Mouse (Mus musculus) forebrain, embryonic 11.5 days (tissue): ENCODE measurements around the gene Rnf157. TPM values are rescaled to one million over a fixed set of nuclear protein-coding genes. Genes with fewer than 3 reads are reported as not detected.
A peak's percentile ranks its signal among the peaks of the same experiment; 100 is the strongest.

Experiments used
- ATAC-seq: fragments of 200-750 bp; cut with Nextera tagmentation; replicated peaks from 2 replicates; pipeline ENCODE4 v1.8.0; 2017; ENCODE audit warnings: moderate TSS enrichment; ENCODE audit not compliant: low FRiP score
- DNase-seq: peaks from one replicate; pipeline ENCODE4 v3.0.0-alpha.2; 2017; ENCODE audit warnings: low spot score
- H3K27ac ChIP-seq: fragments of 300-500 bp; sonication (generic); 2 replicates; pipeline ENCODE4 v1.5.1; 2014; ENCODE audit warnings: low read depth, low read length
- H3K27me3 ChIP-seq: fragments of 300-500 bp; sonication (generic); 2 replicates; pipeline ENCODE4 v1.6.1; 2014; ENCODE audit warnings: mild to moderate bottlenecking, low read length, mixed read lengths; ENCODE audit not compliant: control insufficient read depth, insufficient read depth
- H3K36me3 ChIP-seq: fragments of 300-500 bp; sonication (generic); 2 replicates; pipeline ENCODE4 v1.6.1; 2014; ENCODE audit warnings: mild to moderate bottlenecking, low read length, moderate library complexity, mixed read lengths; ENCODE audit not compliant: control insufficient read depth, insufficient read depth
- H3K4me1 ChIP-seq: fragments of 300-500 bp; sonication (generic); replicated peaks from 2 replicates; pipeline ENCODE4 v1.6.1; 2014; ENCODE audit warnings: low read length, mixed read lengths; ENCODE audit not compliant: control insufficient read depth, insufficient read depth
- H3K4me2 ChIP-seq: fragments of 300-500 bp; sonication (generic); 2 replicates; pipeline ENCODE4 v1.6.1; 2014; ENCODE audit warnings: low read depth, mild to moderate bottlenecking, low read length, moderate library complexity, mixed read lengths; ENCODE audit not compliant: severe bottlenecking
- H3K4me3 ChIP-seq: fragments of 300-500 bp; sonication (generic); 2 replicates; pipeline ENCODE4 v1.5.1; 2014; ENCODE audit warnings: low read depth, low read length
- H3K9ac ChIP-seq: fragments of 300-500 bp; sonication (generic); 2 replicates; pipeline ENCODE4 v1.6.1; 2014; ENCODE audit warnings: low read length
- H3K9me3 ChIP-seq: fragments of 300-500 bp; sonication (generic); 2 replicates; pipeline ENCODE4 v1.6.1; 2016; ENCODE audit warnings: low read length, mixed read lengths; ENCODE audit not compliant: control insufficient read depth
- WGBS: fragments of 180-500 bp; shearing (Covaris S2); extraction: QIAGEN DNeasy Blood & Tissue Kit; methylation state at CpG from one replicate; pipeline ENCODE4 v1.1.7; 2014; 5-methylcytosine and 5-hydroxymethylcytosine counted together
- polyA plus RNA-seq: library from polyadenylated mRNA; unstranded; fragments of >200 nt; fragmentation: Nextera tagmentation; extraction: Ambion mirVana; gene quantifications from 2 replicates; pipeline ENCODE4 v1.2.1, GENCODE M21; 2014

Gene Rnf157
- polyA plus RNA-seq, 1 experiment from 2014 or later: 25.0 TPM

GRCm38 (mm10) chr11:116435992-116436724 lies 23.3 kb upstream of the Rnf157 start:
- ATAC-seq: no peak
- H3K4me2 ChIP-seq: peak overlapping the region; percentile 84; the same call in 1 of the 2 replicates
- no peak for DNase-seq
- peak overlapping the region; percentile 35 for H3K9ac ChIP-seq
- peak overlapping the region; percentile 93; the same call in 1 of the 2 replicates for H3K4me3 ChIP-seq
- H3K4me1 ChIP-seq: peaks cover 7% of the 10 kb centered on the region; the same call in 1 of the 2 replicates
- no peak overlapping the region for H3K27ac ChIP-seq
- peaks cover 3% of the 10 kb centered on the region; the same call in 1 of the 2 replicates for H3K27me3 ChIP-seq
- whole genome bisulfite sequencing: 88% methylated on average over 5 of the region's 5 CpGs
- H3K9me3 ChIP-seq: no peaks in the 10 kb centered on the region
- H3K36me3 ChIP-seq: peaks cover 6% of the 10 kb centered on the region; the same call in 1 of the 2 replicates

DNA sequence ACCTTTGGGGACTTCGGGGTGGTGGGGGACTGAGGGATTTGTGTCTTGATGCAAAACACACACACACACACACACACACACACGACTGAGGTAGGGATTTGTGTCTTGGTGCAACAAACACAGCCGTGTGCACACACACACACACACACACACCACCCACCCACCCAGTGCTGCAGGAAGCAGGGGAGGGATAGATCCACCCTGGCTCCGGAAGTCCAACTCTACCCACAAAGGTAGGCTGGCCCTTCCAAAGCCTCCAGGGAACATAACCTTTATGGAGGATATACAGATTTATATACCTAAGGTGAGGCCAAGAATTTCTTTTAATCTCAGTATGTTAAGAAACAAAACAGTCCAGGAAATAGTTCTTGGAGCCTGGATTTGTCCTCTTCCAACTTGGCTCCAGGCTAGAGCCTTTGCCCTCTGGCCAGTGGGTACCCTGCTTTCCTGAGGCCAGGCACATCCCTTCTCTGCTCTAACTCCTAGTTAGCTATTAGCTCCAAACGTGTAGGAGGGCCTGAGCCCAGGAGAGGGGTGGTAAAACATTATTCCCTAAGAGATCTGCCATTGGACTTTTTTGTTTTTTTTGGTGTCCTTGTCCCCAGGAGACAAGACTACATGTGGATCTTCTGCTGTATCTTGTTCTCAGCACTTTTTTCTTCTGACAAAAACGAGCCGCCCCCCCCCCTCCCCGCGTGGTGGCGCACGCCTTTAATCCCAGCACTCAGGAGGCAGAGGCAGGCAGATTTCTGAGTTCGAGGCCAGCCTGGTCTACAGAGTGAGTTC lies 22.3 kb upstream of the Rnf157 start:
- Histone ChIP-seq H3K9ac (peak overlapping the region; percentile 96), H3K4me1 (peaks cover 7% of the 10 kb centered on the region; the same call in 1 of the 2 replicates), H3K36me3 (peaks cover 6% of the 10 kb centered on the region; the same call in 1 of the 2 replicates), H3K4me2 (peak overlapping the region; percentile 84), H3K9me3 (no peaks in the 10 kb centered on the region), H3K27ac (peak overlapping the region; percentile 84), H3K4me3 (peak overlapping the region; percentile 93), H3K27me3 (peaks cover 3% of the 10 kb centered on the region; the same call in 1 of the 2 replicates)
- DNase-seq: no peak
- WGBS: 51% methylated on average over 12 of the region's 12 CpGs
- ATAC-seq: no peak

- H3K27me3 ChIP-seq: peaks cover 3% of the 10 kb centered on the region; the same call in 1 of the 2 replicates
- H3K27ac ChIP-seq: peak overlapping the region; percentile 84
- peak overlapping the region; percentile 84 for H3K4me2 ChIP-seq
- DNase-seq (peak; percentile 85), ATAC-seq (peak; percentile 10; the same call in 1 of the 2 replicates)
- peaks cover 7% of the 10 kb centered on the region; the same call in 1 of the 2 replicates for H3K4me1 ChIP-seq
- H3K9me3 ChIP-seq: no peaks in the 10 kb centered on the region
- H3K9ac ChIP-seq: peak overlapping the region; percentile 96
- WGBS: under 1% methylated on average over 40 of the region's 67 CpGs
- peak overlapping the region; percentile 93 for H3K4me3 ChIP-seq
- H3K36me3 ChIP-seq: peaks cover 6% of the 10 kb centered on the region; the same call in 1 of the 2 replicates
Observed at GRCm38 (mm10) chr11:116434287-116434966, 21.6 kb upstream of the Rnf157 start.

- peaks cover 4% of the 10 kb centered on the region; the same call in 1 of the 2 replicates for H3K36me3 ChIP-seq
- peak within 1 kb of the TSS; percentile 96 for H3K9ac ChIP-seq
- 3% methylated on average over 59 of the region's 66 CpGs for WGBS
- H3K27ac ChIP-seq: peak within 1 kb of the TSS; percentile 84
- H3K9me3 ChIP-seq: no peaks in the 10 kb centered on the region
- peaks cover 7% of the 10 kb centered on the region; the same call in 1 of the 2 replicates for H3K4me1 ChIP-seq
- peaks cover 3% of the 10 kb centered on the region; the same call in 1 of the 2 replicates for H3K27me3 ChIP-seq
- peak within 1 kb of the TSS; percentile 93 for H3K4me3 ChIP-seq
- H3K4me2 ChIP-seq: peak within 1 kb of the TSS; percentile 84
- ATAC-seq: peak; percentile 99
- peak; percentile 100 for DNase-seq
Observed at GRCm38 (mm10) chr11:116433356-116434286, 20.8 kb upstream of the Rnf157 start, which contains the start of gene Ubald2. Gene Ubald2 (plus strand): TSS chr11:116434094.

GRCm38 (mm10) chr11:116432593-116433355 lies 19.9 kb upstream of the Rnf157 start:
- H3K9ac ChIP-seq: peak overlapping the region; percentile 1; the same call in 1 of the 2 replicates
- no peak overlapping the region for H3K27ac ChIP-seq
- WGBS: 60% methylated on average over 8 of the region's 8 CpGs
- H3K27me3 ChIP-seq: peaks cover 3% of the 10 kb centered on the region; the same call in 1 of the 2 replicates
- H3K4me2 ChIP-seq: no peak overlapping the region
- DNase-seq: no peak
- H3K9me3 ChIP-seq: no peaks in the 10 kb centered on the region
- H3K4me1 ChIP-seq: peaks cover 7% of the 10 kb centered on the region; the same call in 1 of the 2 replicates
- peaks cover 4% of the 10 kb centered on the region; the same call in 1 of the 2 replicates for H3K36me3 ChIP-seq
- no peak for ATAC-seq
- no peak overlapping the region for H3K4me3 ChIP-seq

DNA sequence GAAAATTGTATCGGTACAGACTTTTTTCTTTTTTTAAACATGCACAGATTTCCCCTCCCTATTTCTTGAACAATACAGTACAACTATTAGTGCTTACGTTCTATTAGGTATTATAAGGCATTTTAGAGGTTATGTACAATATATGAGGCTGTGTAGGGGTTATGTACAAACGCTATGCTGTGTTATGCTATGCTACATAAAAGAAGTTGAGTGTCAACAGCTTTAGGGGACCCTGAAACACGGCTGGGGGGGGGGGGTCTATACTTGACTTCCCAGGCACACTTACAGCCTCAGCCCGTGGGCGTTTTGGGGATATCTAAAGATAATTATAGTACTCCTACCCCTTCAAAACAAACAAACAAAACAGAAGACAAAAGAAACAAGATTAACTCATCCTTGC lies 19.3 kb upstream of the Rnf157 start:
- peaks cover 7% of the 10 kb centered on the region; the same call in 1 of the 2 replicates for H3K4me1 ChIP-seq
- WGBS: 46% methylated on average over 6 of the region's 6 CpGs
- no peaks in the 10 kb centered on the region for H3K36me3 ChIP-seq

More for the DNA sequence above, 19.3 kb upstream of the Rnf157 start:
- peaks cover 3% of the 10 kb centered on the region; the same call in 1 of the 2 replicates for H3K27me3 ChIP-seq
- no peak for DNase-seq
- H3K4me2 ChIP-seq: no peak overlapping the region
- no peaks in the 10 kb centered on the region for H3K9me3 ChIP-seq
- H3K9ac ChIP-seq: no peak overlapping the region
- H3K4me3 ChIP-seq: no peak overlapping the region
- no peak for ATAC-seq
- no peak overlapping the region for H3K27ac ChIP-seq
